Mouse (Mus musculus) heart, postnatal 14 days (tissue): ENCODE data around the gene Srsf6. TPM values are rescaled to one million over a fixed set of nuclear protein-coding genes. Genes with fewer than 3 reads are reported as not detected.

Experiments
- DNase-seq, 2 experiments: peaks; one replicate each; pipeline ENCODE4 v3.0.0; 2021 to 2022
- intact Hi-C: fragments of 180-260 bp; cut with DNase I; formaldehyde crosslinking; loops from one replicate; pipeline ENCODE4 v1.15.1; 2025
- total RNA-seq, 2 experiments: library from RNA; stranded (reverse); gene quantifications; 2 replicates each; pipeline ENCODE4 v1.2.3; 2021

Gene Srsf6
- total RNA-seq, 2 experiments from 2014 or later, result 88.4 to 91.7 TPM

DNA sequence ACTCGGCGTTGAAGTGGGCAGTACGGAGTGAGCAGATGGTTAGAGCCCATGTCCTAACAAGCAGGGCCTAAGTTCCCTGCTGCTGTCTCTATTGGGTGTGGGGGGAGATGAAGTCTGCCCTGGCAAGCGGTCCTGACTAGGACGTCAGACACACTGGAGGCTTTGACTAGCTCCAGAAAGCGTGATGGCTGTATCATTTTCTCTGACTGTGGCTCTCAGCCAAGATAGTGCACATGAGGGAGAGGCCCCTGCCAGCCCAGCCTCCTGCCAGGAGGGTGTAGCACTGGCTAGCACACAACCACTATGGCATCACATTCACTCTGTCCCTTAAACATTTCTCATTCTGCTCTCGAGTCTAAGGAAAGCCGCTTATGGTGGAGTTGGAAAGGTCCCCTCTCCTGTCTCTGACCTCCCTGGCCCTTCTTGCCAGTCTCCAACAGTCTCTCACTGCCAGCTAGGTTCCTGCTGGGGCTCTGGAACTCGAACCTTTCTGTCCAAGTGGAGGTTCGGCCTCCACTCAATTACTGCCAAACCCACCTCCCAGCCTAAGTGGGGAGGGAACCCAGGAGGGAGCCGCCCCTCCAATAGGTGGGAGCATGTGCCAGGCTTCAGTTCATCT, 43.9 kb downstream of the Srsf6 start:
- intact Hi-C loops, result no loop called here
- peak; percentile 34 to 44 for DNase-seq

GRCm38 (mm10) chr2:162976001-162976400, 44.7 kb downstream of the Srsf6 start:
- peak; percentile 40 to 49 for DNase-seq
- intact Hi-C loops, result no loop called here

- intact Hi-C loops, result no loop called here
- DNase-seq, result no peak
These were observed 53.1 kb downstream of the Srsf6 start for GRCm38 (mm10) chr2:162984381-162984780.

DNA sequence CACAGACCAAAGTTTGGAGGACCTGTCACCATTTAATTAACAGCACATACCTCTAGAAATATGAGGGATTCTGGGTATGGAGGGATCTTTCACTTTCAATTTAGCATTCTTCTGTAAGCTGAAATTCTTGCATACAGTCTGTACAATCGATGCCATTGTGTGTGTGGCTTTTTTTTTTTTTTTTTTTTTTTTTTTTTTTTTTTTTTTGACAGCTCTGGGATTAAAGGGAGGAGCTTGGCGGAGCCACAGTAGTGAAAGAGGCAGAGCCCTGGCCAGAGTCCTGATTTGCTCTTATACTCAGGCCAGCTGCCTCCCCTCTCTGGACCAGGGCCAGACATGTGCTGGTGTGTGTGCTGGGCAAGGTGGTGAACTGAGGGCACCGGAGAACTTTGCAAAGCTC, 54.6 kb downstream of the Srsf6 start:
- peak; percentile 58 to 73 for DNase-seq
- intact Hi-C loops, result no loop called here

Other genes with a start within 250 kb of the Srsf6 start
- under 1 TPM in 1 of 2 experiments, not detected in 1; 0.05 TPM for gene L3mbtl1, start 11.9 kb downstream of the Srsf6 start, total RNA-seq
- gene Sgk2, start 55.8 kb downstream of the Srsf6 start, total RNA-seq, result under 1 TPM in 1 of 2 experiments, not detected in 1; 0.12 TPM
- gene Ift52, start 85.8 kb downstream of the Srsf6 start, total RNA-seq, result 10 to 100 TPM; 21.6 to 21.7 TPM
- gene Mybl2, start 123.2 kb downstream of the Srsf6 start, total RNA-seq, result 1 to 10 TPM; 1.7 to 2.3 TPM
- gene Gtsf1l, start 156.3 kb downstream of the Srsf6 start, total RNA-seq, result not detected